Mouse (Mus musculus) hindbrain, embryonic 16.5 days (tissue): ENCODE results near the gene Pdhx. TPM values are rescaled to one million over a fixed set of nuclear protein-coding genes. Genes with fewer than 3 reads are reported as not detected.
A peak's percentile ranks its signal among the peaks of the same experiment; 100 is the strongest.

Experiments
- ATAC-seq: fragments of 200-750 bp; cut with Nextera tagmentation; 2 replicates; pipeline ENCODE4 v1.8.0; 2017; ENCODE audit warnings: moderate TSS enrichment, moderate library complexity
- H3K27ac ChIP-seq: fragments of 300-500 bp; sonication (generic); 2 replicates; pipeline ENCODE4 v1.5.1; 2014; ENCODE audit warnings: low read depth, mild to moderate bottlenecking, control low read depth, low read length, moderate library complexity
- H3K27me3 ChIP-seq: fragments of 300-500 bp; sonication (generic); replicated peaks from 2 replicates; pipeline ENCODE4 v1.6.1; 2014; ENCODE audit warnings: low read length; ENCODE audit not compliant: control insufficient read depth, insufficient read depth
- H3K36me3 ChIP-seq: fragments of 300-500 bp; sonication (generic); 2 replicates; pipeline ENCODE4 v1.6.1; 2014; ENCODE audit warnings: mild to moderate bottlenecking, low read length, moderate library complexity, mixed read lengths; ENCODE audit not compliant: control insufficient read depth, insufficient read depth
- H3K4me1 ChIP-seq: fragments of 300-500 bp; sonication (generic); 2 replicates; pipeline ENCODE4 v1.6.1; 2014; ENCODE audit warnings: low read depth, low read length; ENCODE audit not compliant: control insufficient read depth, insufficient read depth
- H3K4me2 ChIP-seq: fragments of 300-500 bp; sonication (generic); 2 replicates; pipeline ENCODE4 v1.6.1; 2014; ENCODE audit warnings: mild to moderate bottlenecking, low read length, control low read depth, moderate library complexity
- H3K4me3 ChIP-seq: fragments of 300-500 bp; sonication (generic); 2 replicates; pipeline ENCODE4 v1.5.1; 2014; ENCODE audit warnings: mild to moderate bottlenecking, low read length, control low read depth, moderate library complexity
- H3K9ac ChIP-seq: fragments of 300-500 bp; sonication (generic); 2 replicates; pipeline ENCODE4 v1.6.1; 2014; ENCODE audit warnings: low read depth, mild to moderate bottlenecking, control low read depth, low read length, moderate library complexity
- H3K9me3 ChIP-seq: fragments of 300-500 bp; sonication (generic); 2 replicates; pipeline ENCODE4 v1.6.1; 2014; ENCODE audit warnings: mild to moderate bottlenecking, low read length, moderate library complexity; ENCODE audit not compliant: control insufficient read depth
- WGBS: fragments of 180-500 bp; shearing (Covaris S2); extraction: QIAGEN DNeasy Blood & Tissue Kit; methylation state at CpG from one replicate; pipeline ENCODE4 v1.1.7; 2014; 5-methylcytosine and 5-hydroxymethylcytosine counted together
- polyA plus RNA-seq: library from polyadenylated mRNA; unstranded; fragments of >200 nt; fragmentation: Nextera tagmentation; extraction: Ambion mirVana; gene quantifications from 2 replicates; pipeline ENCODE4 v1.2.1, GENCODE M21; 2015

Gene Pdhx
- polyA plus RNA-seq, 1 experiment from 2014 or later: 78.3 TPM

DNA sequence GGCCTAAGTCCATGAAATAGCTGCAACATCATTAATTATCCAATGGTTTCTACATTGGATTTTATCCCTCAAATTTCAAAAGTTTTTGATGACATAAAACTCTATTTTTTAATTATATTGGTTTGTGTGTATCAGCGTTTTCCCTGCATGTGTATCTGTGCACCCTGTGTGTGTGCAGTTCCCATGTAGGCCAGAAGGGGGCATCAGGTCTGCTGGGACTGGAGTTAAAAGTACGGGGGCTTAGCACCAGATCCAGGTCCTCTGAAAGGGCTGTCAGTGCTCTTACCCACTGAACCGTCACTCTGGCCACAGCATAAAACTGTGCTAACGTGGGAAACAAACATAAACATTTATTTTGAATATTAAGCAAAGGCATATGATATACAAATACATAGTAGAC is 14.8 kb upstream of the Pdhx start:
- H3K27me3 ChIP-seq: no peaks in the 10 kb centered on the region
- no peak overlapping the region for H3K4me2 ChIP-seq
- H3K36me3 ChIP-seq: peaks cover 8% of the 10 kb centered on the region
- 97% methylated on average over 4 of the region's 4 CpGs for WGBS
- no peak for ATAC-seq
- H3K4me3 ChIP-seq: no peak overlapping the region
- no peak overlapping the region for H3K27ac ChIP-seq
- no peaks in the 10 kb centered on the region for H3K9me3 ChIP-seq
- no peaks in the 10 kb centered on the region for H3K4me1 ChIP-seq
- no peak overlapping the region for H3K9ac ChIP-seq

DNA sequence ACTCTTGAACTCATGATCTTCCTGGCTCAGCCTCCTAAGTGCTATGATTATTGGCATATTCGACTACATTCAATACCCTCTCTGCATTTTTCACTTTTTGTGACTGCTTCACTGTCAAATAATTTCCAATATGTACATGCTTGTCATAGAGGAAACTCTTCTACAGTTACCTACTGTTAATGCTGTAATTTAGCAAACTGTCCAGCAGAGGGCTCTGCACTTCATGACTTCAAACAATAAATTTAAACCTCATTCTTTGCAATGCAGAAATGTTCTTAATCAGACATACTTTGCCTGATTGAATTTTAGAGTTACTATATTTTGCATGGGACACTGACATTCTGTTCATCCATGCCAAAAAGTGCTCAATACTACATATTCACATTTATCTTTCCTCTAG is 13.1 kb upstream of the Pdhx start:
- WGBS: 4% methylated on average over 1 of the region's 1 CpGs
- H3K9me3 ChIP-seq: no peaks in the 10 kb centered on the region
- H3K4me1 ChIP-seq: no peaks in the 10 kb centered on the region
- H3K27me3 ChIP-seq: no peaks in the 10 kb centered on the region
- no peak overlapping the region for H3K4me2 ChIP-seq
- no peak for ATAC-seq
- no peak overlapping the region for H3K27ac ChIP-seq
- no peak overlapping the region for H3K9ac ChIP-seq
- H3K36me3 ChIP-seq: peaks cover 8% of the 10 kb centered on the region
- H3K4me3 ChIP-seq: no peak overlapping the region

DNA sequence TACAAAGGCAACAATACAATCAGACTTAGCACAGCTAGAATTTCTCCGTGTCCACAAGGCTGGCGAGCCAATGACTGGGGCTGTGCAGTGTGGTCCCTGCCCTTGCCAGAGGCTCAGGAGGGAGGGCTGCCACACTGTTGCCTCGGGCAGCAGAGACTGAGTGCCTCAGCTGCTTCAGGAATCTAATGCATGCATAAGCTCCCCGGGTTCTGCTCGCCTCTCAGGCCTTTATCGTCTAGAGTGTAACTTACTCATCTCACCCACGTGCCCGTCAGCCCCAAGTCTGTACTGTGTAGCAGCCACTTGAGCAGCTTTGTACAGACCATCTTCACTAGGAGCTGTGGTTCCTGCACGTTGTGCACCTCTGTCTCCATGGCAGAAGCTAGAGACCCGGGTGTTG is 12.3 kb upstream of the Pdhx start:
- 65% methylated on average over 10 of the region's 10 CpGs for WGBS
- H3K9me3 ChIP-seq: no peaks in the 10 kb centered on the region
- ATAC-seq: peak; percentile 66
- H3K9ac ChIP-seq: no peak overlapping the region
- H3K27ac ChIP-seq: no peak overlapping the region
- H3K4me2 ChIP-seq: no peak overlapping the region
- H3K4me3 ChIP-seq: no peak overlapping the region
- H3K4me1 ChIP-seq: no peaks in the 10 kb centered on the region
- H3K27me3 ChIP-seq: no peaks in the 10 kb centered on the region
- H3K36me3 ChIP-seq: peaks cover 8% of the 10 kb centered on the region

DNA sequence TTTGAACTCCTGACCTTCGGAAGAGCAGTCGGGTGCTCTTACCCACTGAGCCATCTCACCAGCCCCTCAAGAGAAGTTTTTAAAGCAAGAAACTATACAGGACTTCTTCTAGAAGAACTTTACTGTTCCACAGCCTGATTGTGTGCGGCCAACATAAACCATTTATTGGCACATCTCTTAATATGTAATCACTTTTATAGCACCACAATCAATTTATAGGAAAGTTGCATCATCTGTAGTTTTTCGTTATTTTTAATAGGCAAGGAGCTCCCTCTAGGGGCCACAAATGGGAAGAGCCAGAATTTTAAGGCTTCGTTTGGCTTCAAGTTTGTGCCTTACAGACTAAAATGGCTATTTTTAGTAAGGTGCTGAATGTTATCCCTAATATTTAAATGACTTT is 11.1 kb upstream of the Pdhx start:
- Histone ChIP-seq H3K4me3 (no peak overlapping the region), H3K9me3 (no peaks in the 10 kb centered on the region), H3K4me1 (no peaks in the 10 kb centered on the region), H3K9ac (no peak overlapping the region), H3K27ac (no peak overlapping the region), H3K27me3 (no peaks in the 10 kb centered on the region), H3K4me2 (no peak overlapping the region), H3K36me3 (peaks cover 8% of the 10 kb centered on the region)
- no peak for ATAC-seq
- 65% methylated on average over 5 of the region's 5 CpGs for WGBS

DNA sequence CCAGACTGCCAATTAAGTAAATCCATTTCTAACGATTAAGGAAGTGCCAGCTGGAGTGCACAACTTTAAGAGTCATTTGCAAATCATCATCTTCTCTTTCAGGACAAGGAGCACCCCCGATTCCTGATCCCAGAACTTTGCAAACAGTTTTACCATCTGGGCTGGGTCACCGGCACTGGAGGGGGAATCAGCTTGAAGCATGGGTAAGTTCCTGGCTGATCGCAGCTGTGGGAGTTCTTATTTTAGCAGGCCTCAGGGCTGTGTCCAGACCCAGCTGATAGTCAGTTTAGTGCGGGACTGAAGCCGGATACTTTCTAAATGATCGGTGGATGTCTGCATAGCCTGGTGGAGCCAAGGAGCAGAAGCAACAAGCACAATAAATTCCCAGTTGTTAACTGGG is 9.5 kb upstream of the Pdhx start:
- H3K9ac ChIP-seq: no peak overlapping the region
- 85% methylated on average over 7 of the region's 7 CpGs for WGBS
- H3K4me3 ChIP-seq: no peak overlapping the region

DNA sequence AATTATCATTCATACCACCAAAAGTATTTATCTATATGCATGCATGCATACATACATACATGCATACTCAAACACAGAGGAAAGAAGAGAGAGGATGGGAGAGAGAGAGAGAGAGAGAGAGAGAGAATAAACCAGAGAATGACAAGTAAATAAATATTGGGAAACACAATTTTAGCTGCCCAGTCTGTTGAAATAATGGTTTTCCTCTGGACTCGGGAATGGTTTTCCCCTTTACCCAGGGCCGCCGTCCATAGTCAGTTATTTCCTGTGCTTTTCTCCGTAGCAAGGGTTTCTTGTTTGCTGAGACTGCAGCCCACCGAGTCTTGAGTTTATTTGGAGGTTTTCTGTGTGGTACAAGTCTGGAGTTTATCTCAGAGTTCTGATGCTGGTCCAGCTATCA is 8.4 kb upstream of the Pdhx start:
- Histone ChIP-seq H3K27me3 (no peaks in the 10 kb centered on the region), H3K27ac (no peak overlapping the region), H3K9me3 (no peaks in the 10 kb centered on the region), H3K9ac (no peak overlapping the region), H3K4me1 (no peaks in the 10 kb centered on the region), H3K36me3 (no peaks in the 10 kb centered on the region), H3K4me3 (no peak overlapping the region), H3K4me2 (no peak overlapping the region)
- ATAC-seq: no peak
- 86% methylated on average over 5 of the region's 5 CpGs for WGBS

More for the DNA sequence above, 9.5 kb upstream of the Pdhx start:
- Histone ChIP-seq H3K4me1 (no peaks in the 10 kb centered on the region), H3K36me3 (peaks cover 3% of the 10 kb centered on the region; the same call in 1 of the 2 replicates), H3K9me3 (no peaks in the 10 kb centered on the region), H3K4me2 (no peak overlapping the region), H3K27ac (no peak overlapping the region), H3K27me3 (no peaks in the 10 kb centered on the region)
- no peak for ATAC-seq

DNA sequence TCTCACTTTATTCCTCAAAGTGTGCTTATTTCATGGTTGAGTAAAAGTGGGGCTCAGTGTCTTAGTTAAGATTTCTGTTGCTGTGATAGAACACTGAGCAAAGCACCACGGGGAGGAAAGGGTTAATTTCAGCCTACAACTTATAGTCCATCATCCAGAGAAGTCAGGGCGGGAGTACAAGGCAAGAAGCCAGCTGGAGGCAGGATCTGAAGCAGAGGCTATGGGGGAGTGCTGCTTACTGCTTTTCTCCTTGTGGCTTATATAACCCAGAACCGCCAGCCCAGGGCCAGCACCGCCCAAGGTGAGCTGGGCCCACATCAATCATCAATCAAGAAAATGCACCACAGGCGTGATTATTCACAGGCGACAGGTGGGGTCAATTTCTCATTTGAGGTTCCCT is 7.8 kb upstream of the Pdhx start:
- ATAC-seq: no peak
- 64% methylated on average over 6 of the region's 6 CpGs for WGBS

DNA sequence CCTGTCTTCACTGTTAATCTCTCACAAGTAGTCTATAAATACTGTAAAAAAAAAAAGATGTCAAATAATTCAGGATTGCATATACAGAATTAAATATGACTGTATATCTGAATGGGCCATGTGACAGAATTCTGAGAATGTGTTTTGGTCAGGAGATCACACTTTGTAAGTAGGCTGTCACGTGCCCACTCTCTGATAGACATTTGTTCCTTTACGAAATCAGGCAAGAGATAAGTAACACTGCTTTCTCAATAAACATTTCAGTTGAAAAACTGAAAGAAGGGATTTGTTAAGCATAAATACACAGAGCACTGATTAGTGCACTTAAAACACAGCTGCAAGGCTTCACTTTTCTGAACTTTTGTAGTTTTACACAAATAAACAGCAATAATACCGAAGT is 2.7 kb downstream of the Pdhx start:
- Histone ChIP-seq H3K4me2 (no peak overlapping the region), H3K9me3 (no peaks in the 10 kb centered on the region), H3K36me3 (no peaks in the 10 kb centered on the region), H3K4me3 (no peak overlapping the region), H3K4me1 (peaks cover 20% of the 10 kb centered on the region), H3K27me3 (no peaks in the 10 kb centered on the region), H3K9ac (no peak overlapping the region), H3K27ac (no peak overlapping the region)
- no peak for ATAC-seq
- 85% methylated on average over 3 of the region's 3 CpGs for WGBS

More for the DNA sequence above, 7.8 kb upstream of the Pdhx start:
- Histone ChIP-seq H3K4me3 (no peak overlapping the region), H3K27ac (no peak overlapping the region), H3K9me3 (no peaks in the 10 kb centered on the region), H3K9ac (no peak overlapping the region), H3K36me3 (no peaks in the 10 kb centered on the region), H3K27me3 (no peaks in the 10 kb centered on the region), H3K4me1 (no peaks in the 10 kb centered on the region), H3K4me2 (no peak overlapping the region)

DNA sequence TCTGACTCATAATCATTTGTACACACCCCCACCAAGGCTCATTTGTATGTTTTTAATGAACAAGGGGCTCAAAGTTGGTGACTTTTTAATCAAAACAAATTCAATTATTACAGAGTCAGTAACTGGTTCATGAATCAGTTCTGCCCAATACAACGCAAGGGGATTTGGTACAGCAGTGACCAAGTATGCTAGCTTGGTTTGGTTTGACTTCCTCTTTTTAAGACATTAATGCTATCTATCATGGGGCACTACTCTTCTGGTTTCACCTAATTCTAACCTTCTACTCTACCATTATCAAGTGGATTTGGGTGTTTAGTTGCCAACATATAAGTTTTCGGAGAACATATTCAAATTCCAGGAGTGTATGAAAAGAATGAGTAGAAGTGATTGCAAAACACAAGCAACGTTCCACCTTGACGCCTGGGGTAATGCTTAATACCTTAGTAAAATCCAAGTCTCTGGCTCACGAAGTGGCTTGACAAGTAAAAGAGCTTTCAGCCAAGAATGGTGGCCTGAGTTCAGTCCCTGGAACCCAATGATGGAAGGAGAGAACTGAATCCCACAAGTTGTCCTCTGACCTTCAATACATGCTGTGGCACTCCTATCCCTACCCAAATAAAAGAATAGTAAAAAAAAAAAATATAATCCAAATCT is 3.4 kb downstream of the Pdhx start:
- Histone ChIP-seq H3K4me2 (no peak overlapping the region), H3K27me3 (no peaks in the 10 kb centered on the region), H3K9ac (no peak overlapping the region), H3K36me3 (no peaks in the 10 kb centered on the region), H3K4me1 (peaks cover 20% of the 10 kb centered on the region), H3K9me3 (no peaks in the 10 kb centered on the region), H3K27ac (no peak overlapping the region), H3K4me3 (no peak overlapping the region)
- ATAC-seq: no peak
- 96% methylated on average over 5 of the region's 5 CpGs for WGBS

DNA sequence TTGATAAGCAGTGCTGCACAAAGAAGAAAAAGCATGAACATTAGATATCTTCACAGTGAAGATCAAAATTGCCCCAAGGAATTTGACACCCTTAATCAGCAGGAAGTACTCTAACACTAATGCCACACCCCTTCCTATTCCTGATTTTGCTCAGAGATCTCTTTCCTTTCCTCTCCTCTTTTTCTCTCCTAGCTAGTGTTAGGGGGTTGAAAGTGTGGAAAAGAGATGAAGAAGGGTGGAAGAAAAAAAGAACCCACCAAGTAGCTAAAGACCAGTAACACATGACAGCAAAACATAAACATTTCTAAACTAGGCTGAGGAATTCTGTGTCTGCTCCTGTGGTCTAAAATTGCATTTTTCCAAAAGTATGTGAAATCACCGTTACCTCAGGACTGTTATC is 4.7 kb downstream of the Pdhx start:
- H3K4me1 ChIP-seq: peaks cover 14% of the 10 kb centered on the region
- no peaks in the 10 kb centered on the region for H3K9me3 ChIP-seq
- 92% methylated on average over 1 of the region's 1 CpGs for WGBS
- H3K9ac ChIP-seq: no peak overlapping the region
- no peak overlapping the region for H3K4me2 ChIP-seq
- H3K4me3 ChIP-seq: no peak overlapping the region
- no peaks in the 10 kb centered on the region for H3K27me3 ChIP-seq
- no peaks in the 10 kb centered on the region for H3K36me3 ChIP-seq
- ATAC-seq: no peak
- H3K27ac ChIP-seq: no peak overlapping the region
